Mouse (Mus musculus) neural tube, embryonic 10.5 days (tissue): ENCODE data around the gene Jsrp1.

Experiments used
- DNase-seq: peaks from one replicate; pipeline ENCODE4 v3.0.0-alpha.2; 2017; ENCODE audit warnings: low spot score; ENCODE audit errors: extremely low spot score

Gene Jsrp1

GRCm38 (mm10) chr10:80760596-80761524, 52.4 kb downstream of the Jsrp1 start:
- DNase-seq, result no peak

GRCm38 (mm10) chr10:80758651-80759050, 54.6 kb downstream of the Jsrp1 start:
- no peak for DNase-seq
